Mouse (Mus musculus): ENCODE results near the gene Usmg5.
"Not testable (repeated sequence)": the region's sequence is repeated elsewhere in the genome, so short reads cannot be mapped to it uniquely, and the experiment has no call there.

The Usmg5 gene

DNA sequence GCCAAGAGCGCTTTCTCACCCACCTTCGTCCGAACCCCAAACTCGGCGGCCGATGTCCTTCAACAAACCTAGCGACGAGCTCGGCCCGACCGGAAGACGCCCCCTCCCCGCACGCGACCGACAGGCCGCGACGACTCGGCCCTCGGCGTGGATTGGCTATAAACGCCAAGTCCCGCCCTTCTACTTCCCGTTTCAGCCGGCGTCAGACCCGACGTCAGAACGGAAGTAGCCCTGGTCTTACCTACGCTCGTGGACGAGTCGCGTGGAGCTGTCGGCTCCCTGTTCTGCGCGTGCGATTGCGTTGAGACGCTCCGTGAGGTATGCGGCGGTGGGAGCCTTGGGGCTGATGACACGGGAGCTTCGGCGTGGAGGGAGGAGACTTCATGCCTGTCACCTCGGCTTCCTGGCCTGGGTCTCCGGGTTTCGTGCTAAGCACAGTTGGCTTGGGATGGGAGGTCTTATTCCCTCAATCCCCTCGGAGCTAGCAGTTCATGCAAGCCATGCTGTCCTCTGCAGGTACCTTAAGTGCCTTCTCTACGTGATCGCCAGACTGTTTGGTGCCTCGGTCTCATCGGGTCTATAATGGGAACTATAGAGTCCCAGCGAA is at the start of gene Usmg5, which contains the start of gene Pdcd11:
Usmg5 (minus strand) TSS at position 98 of the 607 bp plus-strand sequence.
Pdcd11 (plus strand) TSS at position 219 of the 607 bp plus-strand sequence.
- Histone ChIP-seq H3K4me1 (replicated peaks; ENCODE audit: low read depth, low read length) (peaks cover 30% of the 10 kb centered on the region), H3K9me3 (ENCODE audit: low read length) (no peaks in the 10 kb centered on the region), H3K4me3 (replicated peaks; ENCODE audit: low read length) (peak within 1 kb of the TSS; percentile 97), H3K27me3 (ENCODE audit: insufficient read depth, low read length) (no peaks in the 10 kb centered on the region), H3K36me3 (ENCODE audit: insufficient read depth, low read length) (peaks cover 70% of the 10 kb centered on the region)
- no peak for TF ChIP-seq NANOG (IDR thresholded peaks at IDR 0.05; ENCODE audit: borderline replicate concordance, low read length)
- TF ChIP-seq CTCF (conservative IDR thresholded peaks at IDR 0.05; ENCODE audit: low read length): no peak
- TF ChIP-seq POU5F1 (IDR thresholded peaks at IDR 0.05; ENCODE audit: borderline replicate concordance, low read length): no peak

DNA sequence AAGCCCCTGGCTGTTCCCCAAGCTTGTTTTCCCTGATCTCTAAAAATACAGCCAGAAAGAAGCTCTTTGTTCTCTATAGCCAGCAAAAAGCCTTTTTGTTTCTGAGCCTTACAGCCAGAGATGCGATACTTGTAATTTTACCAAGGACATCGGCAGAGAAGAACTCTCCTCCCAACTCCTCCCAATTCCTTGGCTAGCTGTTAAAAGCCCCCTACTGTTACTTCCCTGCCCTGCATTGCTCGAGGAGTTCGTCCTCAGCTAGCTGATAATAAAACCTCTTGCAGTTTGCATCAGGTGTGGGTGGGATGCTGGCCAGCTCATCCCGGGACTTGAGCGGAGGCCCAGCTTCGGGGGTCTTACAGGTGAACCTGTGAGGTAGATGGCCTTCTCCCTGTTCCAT is 49.2 kb upstream of the Usmg5 start:
- peaks cover 35% of the 10 kb centered on the region for H3K27me3 ChIP-seq (ENCODE audit: insufficient read depth, low read length)
- not testable (repeated sequence) for H3K36me3 ChIP-seq (ENCODE audit: insufficient read depth, low read length); H3K9me3 ChIP-seq (ENCODE audit: low read length)
- peaks cover 91% of the 10 kb centered on the region for H3K4me1 ChIP-seq (replicated peaks; ENCODE audit: low read depth, low read length)
- peak overlapping the region; percentile 75 for H3K4me3 ChIP-seq (replicated peaks; ENCODE audit: low read length)

DNA sequence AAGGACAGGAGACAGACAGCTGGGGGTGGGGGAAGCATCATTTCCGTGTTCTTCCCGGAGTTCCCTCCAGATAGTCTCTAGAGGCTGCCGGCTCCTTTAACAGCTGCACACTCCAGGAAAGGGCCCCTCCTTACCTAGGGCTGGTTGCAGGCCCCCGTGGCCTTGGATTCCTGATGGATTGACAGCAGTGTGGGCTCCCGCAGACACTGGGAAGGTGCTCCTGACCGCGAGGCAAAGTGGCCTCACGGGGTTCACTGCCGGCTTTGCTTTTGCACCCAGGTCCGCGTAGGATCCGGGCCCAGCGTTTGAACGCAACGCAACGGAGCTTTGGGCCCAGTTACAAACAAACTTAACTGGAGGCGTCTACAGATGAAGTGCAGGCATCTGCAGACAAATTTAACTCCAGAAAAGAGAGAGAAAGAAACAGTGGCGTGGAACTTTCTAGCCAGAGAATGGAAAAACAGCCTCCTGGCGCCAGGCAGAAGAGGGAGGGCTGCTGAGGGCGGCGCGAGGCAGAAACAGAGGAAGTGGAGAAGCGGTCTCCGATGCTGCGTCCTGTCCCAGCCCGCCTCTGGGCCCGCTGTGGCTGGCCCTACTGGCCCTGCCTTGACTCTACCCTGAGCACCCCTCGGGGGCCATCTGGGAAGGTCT is 47.4 kb upstream of the Usmg5 start, which contains the start of gene Calhm2:
Calhm2 (minus strand) TSS at position 524 of the 651 bp plus-strand sequence.
- Histone ChIP-seq H3K36me3 (ENCODE audit: insufficient read depth, low read length) (peaks cover 20% of the 10 kb centered on the region), H3K4me3 (replicated peaks; ENCODE audit: low read length) (peak within 1 kb of the TSS; percentile 75)
- TF ChIP-seq NANOG (IDR thresholded peaks at IDR 0.05; ENCODE audit: borderline replicate concordance, low read length) (no peak), POU5F1 (IDR thresholded peaks at IDR 0.05; ENCODE audit: borderline replicate concordance, low read length) (no peak), CTCF (conservative IDR thresholded peaks at IDR 0.05; ENCODE audit: low read length) (no peak)

DNA sequence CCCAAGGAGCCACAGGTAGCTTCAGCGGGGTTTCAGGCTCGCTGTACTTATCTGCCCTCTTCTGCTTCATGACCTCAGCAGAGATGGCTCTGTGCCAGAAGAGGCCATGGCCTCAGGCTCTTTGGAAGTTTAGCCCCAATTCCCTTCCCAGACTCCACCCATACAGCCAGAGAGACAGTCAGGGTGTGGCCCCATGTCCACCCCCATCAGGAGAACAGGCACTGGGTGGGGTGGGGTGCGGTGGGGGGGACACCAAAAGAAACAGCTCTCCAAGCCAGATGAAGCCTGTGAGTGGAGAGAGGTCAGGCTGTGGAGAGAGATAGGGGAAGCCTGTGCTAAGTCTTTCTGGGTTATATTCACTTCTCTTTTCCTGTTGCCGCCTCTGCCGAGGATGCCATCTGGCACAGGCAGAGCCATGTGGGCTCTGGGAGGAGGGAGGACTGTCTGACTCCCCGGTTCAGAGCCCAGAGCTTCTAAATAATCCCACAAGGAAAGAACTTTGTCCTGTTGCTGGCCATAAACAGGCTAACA is 46.7 kb upstream of the Usmg5 start:
- Histone ChIP-seq H3K4me1 (replicated peaks; ENCODE audit: low read depth, low read length) (peaks cover 84% of the 10 kb centered on the region), H3K27me3 (ENCODE audit: insufficient read depth, low read length) (peaks cover 22% of the 10 kb centered on the region), H3K36me3 (ENCODE audit: insufficient read depth, low read length) (peaks cover 28% of the 10 kb centered on the region)

More for the DNA sequence above, 47.4 kb upstream of the Usmg5 start, which contains the start of gene Calhm2:
- Histone ChIP-seq H3K27me3 (ENCODE audit: insufficient read depth, low read length) (peaks cover 22% of the 10 kb centered on the region), H3K9me3 (ENCODE audit: low read length) (no peaks in the 10 kb centered on the region), H3K4me1 (replicated peaks; ENCODE audit: low read depth, low read length) (peaks cover 85% of the 10 kb centered on the region)

DNA sequence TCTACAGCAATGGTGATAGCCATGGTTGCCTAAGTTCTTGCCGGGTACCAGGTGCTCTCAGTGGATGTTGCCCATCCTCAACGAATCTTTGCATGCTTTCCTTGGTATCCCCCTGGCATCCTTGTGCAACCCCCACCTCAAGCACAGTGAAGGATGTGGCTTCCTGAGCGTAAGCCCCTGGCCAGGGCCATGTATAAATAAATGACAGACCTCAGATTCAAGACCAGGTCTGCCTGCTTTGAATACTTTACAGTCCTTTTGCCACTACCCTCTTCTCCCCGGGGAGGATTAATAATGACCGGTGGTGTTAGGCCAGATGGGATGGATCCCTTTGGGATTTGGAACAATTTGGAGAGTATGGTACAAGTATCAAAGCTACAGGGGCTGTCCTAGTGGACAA is 45.7 kb upstream of the Usmg5 start:
- H3K9me3 ChIP-seq (ENCODE audit: low read length): no peaks in the 10 kb centered on the region
- peaks cover 19% of the 10 kb centered on the region for H3K27me3 ChIP-seq (ENCODE audit: insufficient read depth, low read length)
- no peak for TF ChIP-seq NANOG (IDR thresholded peaks at IDR 0.05; ENCODE audit: borderline replicate concordance, low read length)
- TF ChIP-seq POU5F1 (IDR thresholded peaks at IDR 0.05; ENCODE audit: borderline replicate concordance, low read length): no peak
- TF ChIP-seq CTCF (conservative IDR thresholded peaks at IDR 0.05; ENCODE audit: low read length): no peak
- peaks cover 38% of the 10 kb centered on the region for H3K36me3 ChIP-seq (ENCODE audit: insufficient read depth, low read length)
- H3K4me1 ChIP-seq (replicated peaks; ENCODE audit: low read depth, low read length): peaks cover 83% of the 10 kb centered on the region
- H3K4me3 ChIP-seq (replicated peaks; ENCODE audit: low read length): peak overlapping the region; percentile 75

More for the DNA sequence above, 46.7 kb upstream of the Usmg5 start:
- Histone ChIP-seq H3K9me3 (ENCODE audit: low read length) (no peaks in the 10 kb centered on the region), H3K4me3 (replicated peaks; ENCODE audit: low read length) (peak overlapping the region; percentile 75)
- TF ChIP-seq NANOG (IDR thresholded peaks at IDR 0.05; ENCODE audit: borderline replicate concordance, low read length): no peak
- no peak for TF ChIP-seq POU5F1 (IDR thresholded peaks at IDR 0.05; ENCODE audit: borderline replicate concordance, low read length)
- no peak for TF ChIP-seq CTCF (conservative IDR thresholded peaks at IDR 0.05; ENCODE audit: low read length)

DNA sequence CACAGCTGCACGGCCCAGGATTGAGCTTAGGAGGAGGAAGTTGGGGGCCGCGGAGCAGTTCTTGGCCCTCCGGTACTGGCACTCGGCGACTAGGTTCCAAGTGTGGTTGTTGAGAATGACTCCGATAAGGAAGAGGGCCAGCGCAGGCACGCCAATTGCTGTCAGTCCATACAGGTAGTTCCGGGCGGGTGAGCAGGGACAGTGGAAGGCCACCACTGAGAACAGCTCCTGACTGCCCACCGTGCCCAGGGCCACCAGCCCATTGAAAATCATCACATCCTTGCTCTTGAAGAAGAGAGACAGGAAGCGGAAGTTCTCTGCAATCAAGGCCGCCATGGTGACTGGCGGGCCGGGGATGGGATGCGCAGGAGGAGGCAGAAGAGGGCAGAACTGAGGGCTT is 45.1 kb upstream of the Usmg5 start:
- Histone ChIP-seq H3K4me3 (replicated peaks; ENCODE audit: low read length) (peak overlapping the region; percentile 75), H3K27me3 (ENCODE audit: insufficient read depth, low read length) (peaks cover 13% of the 10 kb centered on the region), H3K9me3 (ENCODE audit: low read length) (no peaks in the 10 kb centered on the region), H3K36me3 (ENCODE audit: insufficient read depth, low read length) (peaks cover 44% of the 10 kb centered on the region), H3K4me1 (replicated peaks; ENCODE audit: low read depth, low read length) (peaks cover 80% of the 10 kb centered on the region)
- TF ChIP-seq NANOG (IDR thresholded peaks at IDR 0.05; ENCODE audit: borderline replicate concordance, low read length) (no peak), POU5F1 (IDR thresholded peaks at IDR 0.05; ENCODE audit: borderline replicate concordance, low read length) (no peak), CTCF (conservative IDR thresholded peaks at IDR 0.05; ENCODE audit: low read length) (no peak)

DNA sequence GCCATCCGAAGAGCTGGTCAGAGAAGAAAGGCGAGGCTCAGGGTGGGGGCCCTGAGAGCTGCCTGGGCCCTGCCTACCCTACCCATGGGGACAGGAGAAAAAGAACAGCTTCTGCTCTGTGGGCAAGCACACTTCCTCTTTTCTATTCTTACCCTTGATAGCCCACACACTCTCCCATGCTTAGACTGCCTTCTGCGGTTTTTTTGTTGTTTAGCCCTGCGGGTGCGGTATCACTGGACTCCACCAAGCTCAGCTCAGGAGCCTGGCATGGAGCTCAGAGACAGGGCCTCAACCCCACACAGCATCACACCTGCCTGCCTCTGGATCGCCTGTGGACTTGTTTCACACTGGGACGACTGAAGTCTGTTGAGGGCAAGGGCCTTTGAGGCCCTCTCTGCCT is 42.7 kb upstream of the Usmg5 start:
- TF ChIP-seq POU5F1 (IDR thresholded peaks at IDR 0.05; ENCODE audit: borderline replicate concordance, low read length) (no peak), NANOG (IDR thresholded peaks at IDR 0.05; ENCODE audit: borderline replicate concordance, low read length) (no peak), CTCF (conservative IDR thresholded peaks at IDR 0.05; ENCODE audit: low read length) (no peak)
- Histone ChIP-seq H3K27me3 (ENCODE audit: insufficient read depth, low read length) (peaks cover 6% of the 10 kb centered on the region), H3K9me3 (ENCODE audit: low read length) (no peaks in the 10 kb centered on the region), H3K4me1 (replicated peaks; ENCODE audit: low read depth, low read length) (peaks cover 80% of the 10 kb centered on the region), H3K4me3 (replicated peaks; ENCODE audit: low read length) (peak overlapping the region; percentile 13; the same call in 1 of the 2 replicates), H3K36me3 (ENCODE audit: insufficient read depth, low read length) (peaks cover 68% of the 10 kb centered on the region)

DNA sequence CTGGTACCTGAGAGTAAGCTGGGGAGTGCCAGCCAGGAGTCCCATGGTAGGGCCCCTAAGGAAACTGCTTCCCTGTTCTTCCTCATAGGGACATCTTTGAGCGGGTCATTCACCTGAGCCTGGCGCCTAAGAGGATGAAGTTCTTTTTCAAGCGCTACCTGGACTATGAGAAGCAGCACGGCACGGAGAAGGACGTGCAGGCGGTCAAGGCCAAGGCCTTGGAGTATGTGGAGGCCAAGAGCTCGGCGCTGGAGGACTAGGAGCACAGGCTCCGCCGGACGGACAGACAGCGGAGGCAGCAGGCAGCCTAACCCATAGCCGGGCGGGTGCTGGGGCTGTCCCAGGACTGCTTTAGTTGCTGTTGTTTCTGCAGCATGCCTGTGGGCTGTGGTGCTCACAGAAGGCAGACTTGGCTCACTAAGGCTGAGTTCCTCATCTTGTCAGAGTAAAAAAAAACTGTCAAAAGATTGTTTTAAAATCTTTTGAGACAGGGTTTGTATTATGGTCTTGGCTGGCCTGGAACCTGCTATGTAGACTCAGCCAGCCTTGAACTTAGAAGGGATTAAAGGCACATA is 40.2 kb upstream of the Usmg5 start:
- H3K36me3 ChIP-seq (ENCODE audit: insufficient read depth, low read length): peaks cover 92% of the 10 kb centered on the region
- H3K4me3 ChIP-seq (replicated peaks; ENCODE audit: low read length): peak overlapping the region; percentile 63
- H3K9me3 ChIP-seq (ENCODE audit: low read length): no peaks in the 10 kb centered on the region
- TF ChIP-seq NANOG (IDR thresholded peaks at IDR 0.05; ENCODE audit: borderline replicate concordance, low read length): no peak
- TF ChIP-seq CTCF (conservative IDR thresholded peaks at IDR 0.05; ENCODE audit: low read length): no peak
- no peak for TF ChIP-seq POU5F1 (IDR thresholded peaks at IDR 0.05; ENCODE audit: borderline replicate concordance, low read length)
- 0 out of 2 replicates have a peak, but pooled peaks cover 5% of the 10 kb centered on the region for H3K27me3 ChIP-seq (ENCODE audit: insufficient read depth, low read length)
- peaks cover 77% of the 10 kb centered on the region for H3K4me1 ChIP-seq (replicated peaks; ENCODE audit: low read depth, low read length)
